Mouse (Mus musculus) cerebellum, postnatal 14 days (tissue): Measurements from ENCODE around the gene Otud7a.
"Not testable (repeated sequence)": the region's sequence is repeated elsewhere in the genome, so short reads cannot be mapped to it uniquely, and the experiment has no call there.

ENCODE experiments used
- DNase-seq, 2 experiments: peaks; one replicate each; pipeline ENCODE4 v3.0.0; 2021; ENCODE audit warnings: mixed read lengths in 2 of 2

Otud7a gene

DNA sequence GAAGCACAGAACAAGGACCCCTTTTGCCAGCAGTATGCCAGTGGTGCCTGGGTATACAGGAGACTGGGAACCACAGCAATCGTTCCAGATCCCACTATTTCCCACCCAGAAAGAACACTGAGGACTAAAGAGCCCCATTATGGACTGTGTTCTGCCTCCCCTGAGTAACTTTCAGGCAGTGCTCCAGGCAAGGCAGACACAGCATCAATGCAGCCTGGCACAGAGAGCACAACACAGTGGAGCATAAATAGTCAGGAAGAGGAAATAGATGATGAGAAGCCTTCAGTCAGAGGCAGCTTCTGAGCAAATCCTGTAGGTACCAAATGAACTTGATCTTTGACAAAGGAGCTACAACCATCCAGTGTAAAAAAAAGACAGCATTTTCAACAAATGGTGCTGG is 115.1 kb downstream of the Otud7a start:
- peak; percentile 17 to 53 for DNase-seq

DNA sequence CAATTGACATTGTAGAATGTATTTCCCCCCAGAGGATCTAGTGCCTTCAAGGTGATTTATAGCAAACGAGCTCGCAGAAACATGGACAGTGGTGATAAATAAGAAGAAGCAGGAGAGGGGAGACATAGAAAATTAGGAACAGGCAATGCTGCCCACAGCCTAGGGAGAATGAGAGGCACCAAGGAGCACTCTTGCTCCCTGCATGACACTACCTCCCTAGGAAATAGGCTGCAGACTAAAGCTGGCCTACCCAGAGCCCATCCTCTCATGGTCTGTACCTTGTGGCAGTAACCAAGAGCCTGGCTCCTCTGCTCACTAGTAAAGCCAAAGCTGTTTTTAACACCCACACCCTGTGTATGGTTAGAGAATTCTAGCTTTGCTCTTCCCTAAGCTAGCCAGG is 138.8 kb downstream of the Otud7a start:
- DNase-seq: no peak

DNA sequence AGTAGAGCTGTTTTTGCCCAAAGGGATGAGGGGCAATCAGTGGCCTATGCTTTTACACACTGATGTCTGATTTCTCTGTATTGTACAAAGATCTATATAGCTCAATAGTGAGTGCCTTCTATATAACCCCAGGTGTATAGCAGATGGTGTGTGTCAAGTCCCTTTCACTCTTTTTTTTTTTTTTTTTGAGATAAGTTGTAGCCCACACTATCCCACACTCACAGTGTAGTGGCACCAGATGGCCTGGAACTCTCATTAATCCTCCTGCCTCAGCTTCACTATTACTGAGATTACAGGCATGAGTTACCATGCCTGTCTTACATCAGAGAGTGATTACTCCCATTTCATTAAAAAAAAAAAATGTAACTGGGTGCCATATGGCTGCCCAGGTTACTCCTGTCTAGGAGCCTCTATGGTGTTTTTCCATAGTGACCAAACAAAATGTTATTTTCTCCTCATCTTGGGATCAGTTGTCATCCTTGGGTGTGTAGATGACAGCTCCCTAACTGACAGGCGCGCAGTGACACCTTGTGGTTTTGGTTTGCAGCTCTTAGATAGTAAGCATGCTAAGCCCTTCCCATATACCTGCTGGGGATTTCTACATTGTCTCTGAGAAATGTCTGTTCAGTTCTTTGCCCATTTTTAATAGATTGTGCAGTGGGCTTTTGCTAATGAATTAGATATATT is 141.8 kb downstream of the Otud7a start:
- peak; percentile 81 to 83 for DNase-seq

DNA sequence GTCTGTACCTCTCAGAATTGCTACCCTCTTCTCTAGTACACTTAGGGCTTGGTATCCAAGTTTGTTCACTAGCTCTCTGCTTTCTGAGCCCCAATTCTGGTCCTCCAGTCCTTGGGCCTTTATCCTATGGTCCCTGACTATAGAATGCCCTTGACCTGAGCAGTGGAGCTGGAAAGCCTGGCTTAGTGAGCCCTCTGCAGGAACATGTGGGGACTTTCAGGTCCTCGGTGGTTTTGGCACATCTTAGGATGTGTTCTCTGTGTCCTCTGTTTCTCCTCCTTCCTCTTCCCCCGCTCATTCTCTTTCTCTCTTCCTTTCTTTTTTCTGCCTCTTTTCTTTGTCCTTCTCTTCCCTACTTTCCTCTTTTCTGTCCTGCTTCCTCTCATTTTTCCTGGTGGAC is 145.8 kb downstream of the Otud7a start:
- peak in 1 of 2 experiments; percentile 26 for DNase-seq

DNA sequence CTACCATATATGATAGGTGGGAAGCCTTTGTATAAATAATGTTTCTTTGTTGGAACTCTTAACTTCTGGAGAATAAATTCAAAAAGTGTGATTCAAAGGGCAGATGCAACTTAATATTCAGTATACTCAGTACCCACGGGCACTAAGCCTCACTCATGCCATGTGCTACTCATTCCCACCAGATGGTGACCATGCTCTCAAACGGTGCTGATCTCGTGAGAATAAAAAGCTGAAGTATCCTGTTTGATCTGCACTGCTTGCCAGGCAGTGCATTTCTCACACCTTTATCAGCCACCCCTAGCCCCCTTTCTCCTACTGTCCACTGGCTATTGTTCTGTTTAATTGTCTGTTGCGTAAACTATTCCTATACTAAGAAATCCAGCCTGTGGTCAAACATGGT is 146.8 kb downstream of the Otud7a start:
- DNase-seq: peak in 1 of 2 experiments; percentile 22

DNA sequence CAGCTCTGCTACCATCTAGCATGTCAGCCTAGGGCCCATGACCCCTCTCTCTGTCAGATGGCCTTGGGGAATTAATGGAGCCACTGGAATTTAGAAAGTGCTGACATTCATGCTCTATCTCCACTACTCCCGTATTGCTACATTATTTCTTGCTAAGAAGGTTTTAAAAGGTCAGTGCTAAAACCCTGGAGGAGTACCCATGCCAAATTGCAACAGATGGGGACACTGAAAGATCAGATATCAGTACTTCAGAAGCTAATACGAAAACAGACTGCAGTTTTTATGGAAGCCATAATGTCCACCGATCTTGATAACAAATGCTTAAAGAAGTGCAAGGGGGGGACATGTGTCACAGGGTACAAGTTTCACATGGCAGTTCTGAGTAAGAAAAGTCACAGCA is 147.5 kb downstream of the Otud7a start:
- DNase-seq: no peak

DNA sequence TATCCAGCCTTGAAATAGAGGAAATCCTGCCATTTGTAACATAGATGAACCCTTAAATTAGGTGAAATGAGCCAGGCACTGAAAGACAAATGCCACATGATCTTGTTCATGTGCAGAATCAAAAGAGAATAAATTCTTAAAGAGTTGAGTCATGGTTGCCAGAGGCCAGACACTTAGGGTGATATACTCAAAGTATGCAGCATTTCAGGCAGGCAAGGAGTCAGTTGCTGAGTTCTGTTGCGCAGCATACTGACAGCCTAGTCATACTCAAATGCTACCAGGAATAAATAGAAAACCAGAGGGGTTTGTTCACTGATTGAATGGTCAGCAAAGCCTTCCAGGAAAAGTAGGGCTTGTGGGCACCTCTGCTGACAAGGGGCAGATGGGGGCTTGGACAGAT is 160.3 kb downstream of the Otud7a start:
- DNase-seq: no peak

DNA sequence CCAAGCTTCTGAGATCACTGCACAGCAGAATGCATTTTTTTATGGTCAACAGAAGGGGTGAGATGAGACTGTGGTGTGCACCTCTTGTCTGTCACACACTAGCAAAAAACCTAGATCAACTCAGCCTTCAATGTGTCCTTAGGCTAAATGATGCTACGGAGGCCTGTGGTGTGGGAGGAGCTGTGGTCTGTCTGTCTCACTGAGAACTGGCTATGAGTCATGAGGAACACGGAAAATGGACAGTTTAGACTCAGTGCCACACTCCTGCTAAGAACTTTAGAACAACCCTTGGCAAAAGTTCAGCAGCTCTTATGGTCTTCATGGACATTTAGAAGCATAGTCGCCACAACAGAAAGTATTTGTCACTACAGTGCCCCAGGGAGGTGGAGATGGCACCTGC is 172.5 kb downstream of the Otud7a start:
- DNase-seq: no peak

DNA sequence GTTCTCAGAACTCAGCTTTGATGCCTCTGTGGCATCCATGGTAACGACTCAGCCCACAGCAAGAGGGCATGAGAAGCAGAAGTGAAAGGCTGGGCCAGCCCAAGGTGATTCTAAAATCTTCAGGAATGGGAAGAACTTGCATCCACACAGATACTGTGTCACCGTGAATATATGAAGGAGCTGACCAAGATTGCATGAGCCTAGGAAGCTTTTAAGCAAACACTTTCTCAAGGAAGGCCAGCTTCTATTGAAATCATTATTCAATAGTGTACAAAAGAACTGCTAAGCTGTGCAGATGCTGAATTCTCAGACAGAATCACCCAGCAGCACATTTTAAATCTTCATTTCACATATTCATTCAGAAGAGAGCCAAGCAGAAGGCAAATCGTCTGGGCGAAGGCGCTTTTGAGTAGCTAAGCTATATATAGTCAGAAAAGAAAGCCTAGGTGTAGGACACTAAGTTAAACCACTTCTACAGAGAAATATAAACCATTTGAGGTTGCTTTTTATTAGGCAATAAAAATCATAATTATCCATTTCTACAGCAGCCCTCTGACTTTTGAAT is 176.3 kb downstream of the Otud7a start:
- DNase-seq: no peak

DNA sequence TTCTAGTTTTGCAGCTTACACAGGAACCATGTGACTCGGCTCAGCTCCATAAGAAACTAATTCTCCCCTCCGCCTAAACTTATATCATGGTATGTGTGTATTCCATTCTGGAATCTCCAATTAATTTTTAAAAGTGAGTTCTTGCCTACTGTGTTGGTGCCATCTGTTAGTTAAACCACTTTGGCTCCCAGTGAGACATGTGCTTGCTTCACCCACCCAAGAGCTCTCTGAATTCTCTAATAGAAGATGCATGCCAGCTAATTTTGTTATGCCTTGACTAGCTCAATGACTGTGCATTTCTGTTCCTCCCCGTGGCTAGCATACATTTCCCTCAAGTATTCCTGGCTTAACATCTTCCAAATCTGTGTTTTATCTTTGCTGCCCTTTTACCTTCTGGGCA is 193.1 kb downstream of the Otud7a start:
- DNase-seq: peak in 1 of 2 experiments; percentile 22

DNA sequence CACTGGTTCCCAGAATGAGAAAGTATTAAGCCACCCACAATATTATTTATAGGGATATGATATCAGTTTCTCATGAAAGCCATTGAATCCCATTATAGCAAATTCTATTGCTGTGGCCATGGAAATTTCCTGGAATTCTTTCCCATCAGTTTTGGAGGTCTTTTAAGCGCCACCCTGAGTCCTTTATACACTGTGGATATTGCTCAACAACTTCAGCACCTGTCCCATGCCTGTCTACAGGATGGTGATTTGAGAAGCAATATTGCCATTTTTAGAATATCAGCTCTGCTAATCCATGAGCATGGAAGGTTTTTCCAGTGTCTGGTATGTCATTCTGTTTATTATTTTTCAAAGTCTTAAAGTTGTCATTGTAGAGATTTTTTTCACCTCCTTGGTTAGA is 199.5 kb downstream of the Otud7a start:
- no peak for DNase-seq

DNA sequence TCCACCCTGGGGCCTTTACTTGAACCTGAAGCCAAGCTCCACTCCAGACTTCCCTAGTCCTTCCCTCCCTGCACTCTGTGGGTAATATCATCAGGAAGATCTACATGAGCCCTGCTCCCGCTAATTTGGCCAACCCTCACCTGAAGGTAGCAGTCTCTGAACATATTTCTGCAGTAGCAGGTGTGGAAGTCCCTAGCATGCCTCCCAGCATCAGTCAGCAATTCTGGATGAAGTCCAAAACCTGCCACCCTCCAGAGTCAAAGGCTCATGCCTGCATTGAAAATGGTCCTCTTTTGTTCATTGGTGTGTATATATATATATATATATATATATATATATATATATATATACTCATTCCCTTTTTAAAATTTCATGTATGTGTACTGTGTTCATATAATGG is 202.6 kb downstream of the Otud7a start:
- peak; percentile 9 to 38 for DNase-seq

DNA sequence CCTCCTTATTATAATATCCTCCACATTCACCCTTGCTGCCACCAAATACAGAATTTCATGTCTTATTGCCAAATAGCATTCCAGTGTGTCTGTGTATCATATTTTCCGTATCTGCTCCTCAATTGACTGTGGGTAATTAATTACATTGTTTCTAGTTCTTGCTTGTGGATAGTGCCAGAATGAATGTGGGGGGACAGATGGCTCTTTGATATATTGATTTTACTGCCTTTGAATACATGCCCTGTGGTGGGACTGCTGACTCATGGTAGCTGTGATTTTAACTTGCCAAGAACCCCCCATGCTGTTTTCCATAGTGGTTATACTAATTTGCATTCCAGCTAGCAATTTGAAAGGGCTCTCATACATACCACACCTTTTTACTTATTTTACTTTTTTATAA is 215.7 kb downstream of the Otud7a start:
- DNase-seq: no peak

DNA sequence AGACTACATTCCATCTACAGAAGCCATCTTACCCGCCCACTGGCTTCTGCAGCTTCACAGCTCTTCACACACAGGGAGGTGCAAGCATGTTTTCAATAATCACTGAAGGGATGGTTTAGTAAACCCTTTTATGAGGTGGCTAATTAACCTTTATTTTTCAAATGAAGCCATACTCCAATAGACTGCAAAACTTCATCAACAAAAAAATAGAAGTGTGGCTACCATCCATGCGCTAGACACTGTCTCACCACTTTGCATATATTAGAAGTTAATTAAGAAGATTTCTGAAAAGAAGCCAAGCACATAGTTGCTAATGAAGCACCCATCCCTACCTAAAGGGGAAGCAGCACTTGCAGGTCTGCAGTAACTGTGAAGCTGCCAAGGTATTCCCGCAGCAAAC is 218.2 kb downstream of the Otud7a start:
- no peak for DNase-seq

DNA sequence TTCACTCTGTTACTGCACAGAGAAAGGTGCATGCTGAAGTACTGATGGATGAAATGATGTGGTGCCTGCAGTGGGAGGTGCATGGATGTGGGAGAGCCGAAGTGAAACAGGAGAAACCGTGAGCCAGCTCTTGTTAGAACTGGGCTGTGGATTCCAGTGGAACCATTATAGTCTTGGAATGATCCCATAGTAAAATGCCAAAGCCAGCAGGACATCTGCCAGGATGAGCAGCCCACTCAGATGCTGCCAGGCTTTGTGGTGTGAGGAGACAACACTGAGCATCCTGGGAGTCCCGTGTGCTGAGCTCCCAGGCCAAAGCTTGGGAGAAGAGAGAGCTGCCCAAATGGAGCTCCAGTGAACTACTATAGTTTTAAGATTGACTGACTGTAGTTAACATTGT is 220.9 kb downstream of the Otud7a start:
- DNase-seq: peak; percentile 48 to 64

DNA sequence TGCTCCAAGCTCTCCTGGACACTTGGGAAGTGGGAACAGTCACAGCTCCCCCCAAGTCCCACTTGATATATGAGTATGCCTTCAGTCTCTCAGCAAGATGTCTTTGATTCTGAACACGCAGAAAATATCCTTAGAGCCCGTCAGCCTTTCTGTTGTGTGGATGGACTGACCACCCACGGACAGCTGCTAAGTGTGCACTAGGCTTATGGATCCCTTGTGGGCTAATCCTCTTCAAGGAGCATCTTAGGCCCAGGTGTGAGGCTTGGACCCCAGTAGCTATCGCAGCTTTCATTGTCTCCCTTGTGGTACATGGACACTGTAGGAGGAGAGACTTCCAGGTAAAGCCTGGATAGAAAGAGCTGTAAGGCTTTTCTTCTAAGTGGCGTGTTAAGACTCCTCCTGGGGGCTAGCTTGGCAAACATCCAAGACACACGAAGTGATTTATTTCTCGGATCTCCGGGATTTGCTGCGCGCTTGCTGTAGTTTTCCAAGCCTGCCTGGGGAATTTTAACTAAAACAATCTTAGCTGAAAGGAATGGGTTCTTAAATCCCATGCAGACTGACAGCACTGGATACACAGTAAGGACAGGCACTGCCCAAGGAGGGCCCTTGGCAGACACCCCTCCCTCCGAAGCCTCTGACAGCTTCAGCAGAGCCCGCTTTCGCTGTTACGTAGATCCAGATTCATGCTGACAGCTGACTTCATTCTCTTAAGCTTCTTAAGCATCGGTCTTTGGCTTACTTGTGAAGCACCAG is 223.6 kb downstream of the Otud7a start:
- DNase-seq: no peak

DNA sequence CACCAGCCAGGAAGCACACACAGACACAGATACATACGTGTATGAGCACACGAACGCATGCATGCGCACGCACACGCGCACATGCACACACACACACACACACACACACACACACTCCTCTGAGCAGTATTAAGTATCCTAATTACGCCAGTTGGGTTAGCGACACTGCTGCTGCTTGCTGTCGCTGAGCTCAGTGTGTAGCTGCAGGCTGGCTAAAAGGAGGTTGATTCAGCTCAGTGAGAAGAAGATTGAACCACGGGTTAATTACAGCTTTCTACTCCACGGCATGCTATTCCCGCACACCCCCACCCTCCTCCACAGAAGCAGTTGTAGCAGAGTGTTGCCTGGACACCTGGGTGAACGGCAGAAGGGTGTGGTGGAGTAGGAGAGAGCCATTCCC is 224.4 kb downstream of the Otud7a start:
- DNase-seq: no peak

DNA sequence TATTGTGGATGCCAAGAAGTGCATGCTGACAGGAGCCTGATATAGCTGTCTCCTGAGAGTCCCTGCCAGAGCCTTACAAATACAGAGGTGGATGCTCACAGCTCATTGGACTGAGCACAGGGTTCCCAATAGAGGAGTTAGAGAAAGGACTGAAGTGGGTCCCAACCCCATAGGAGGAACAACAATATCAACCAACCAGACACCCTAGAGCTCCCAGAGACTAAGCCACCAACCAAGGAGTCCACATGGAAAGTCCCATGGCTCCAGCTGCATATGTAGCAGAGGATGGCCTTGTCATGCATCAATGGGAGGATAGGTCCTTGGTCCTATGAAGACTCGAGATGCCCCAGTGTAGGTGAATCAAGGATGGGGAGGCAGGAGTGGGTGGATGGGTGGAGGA is 226.4 kb downstream of the Otud7a start:
- not testable (repeated sequence) for DNase-seq

DNA sequence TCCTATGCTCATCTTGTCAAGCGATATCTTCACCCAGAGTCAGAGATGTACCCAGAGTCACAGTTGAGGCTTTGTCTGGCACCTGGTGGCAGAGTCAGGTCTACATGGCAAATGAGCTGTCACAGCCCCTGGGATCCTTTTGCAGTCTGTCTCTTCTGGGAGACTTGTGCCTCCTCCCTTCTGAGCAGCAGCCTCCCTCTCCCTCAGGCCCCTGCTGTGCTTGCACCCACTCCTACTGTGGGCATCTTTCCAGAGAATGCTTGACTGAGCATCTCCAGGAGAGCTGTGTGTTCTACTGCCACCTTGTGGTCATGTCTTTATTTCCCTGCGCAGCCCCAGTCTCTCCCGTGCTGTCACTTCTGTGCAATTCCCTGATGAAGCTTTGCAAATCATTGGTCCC is 227.4 kb downstream of the Otud7a start:
- peak; percentile 83 to 86 for DNase-seq

DNA sequence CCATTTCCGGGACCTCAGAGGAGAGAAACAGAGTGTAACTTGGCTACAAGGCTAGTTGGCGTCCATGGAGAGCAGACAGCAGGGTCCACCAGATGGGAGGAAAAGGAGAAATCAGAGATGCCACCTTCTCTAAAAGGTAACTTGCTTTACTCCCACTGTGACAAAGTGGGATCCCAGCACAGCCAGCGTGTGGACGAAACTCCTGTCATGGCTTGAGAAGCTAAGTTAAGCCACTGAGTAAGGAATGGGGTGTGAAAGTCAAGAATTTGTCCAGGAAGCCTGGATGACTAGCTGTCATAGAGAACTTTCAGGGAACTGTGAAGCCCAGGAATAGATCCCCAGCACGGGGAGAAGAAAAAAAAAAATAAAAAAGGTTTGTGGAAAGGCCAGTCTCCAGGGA is 232.1 kb downstream of the Otud7a start:
- DNase-seq: no peak

DNA sequence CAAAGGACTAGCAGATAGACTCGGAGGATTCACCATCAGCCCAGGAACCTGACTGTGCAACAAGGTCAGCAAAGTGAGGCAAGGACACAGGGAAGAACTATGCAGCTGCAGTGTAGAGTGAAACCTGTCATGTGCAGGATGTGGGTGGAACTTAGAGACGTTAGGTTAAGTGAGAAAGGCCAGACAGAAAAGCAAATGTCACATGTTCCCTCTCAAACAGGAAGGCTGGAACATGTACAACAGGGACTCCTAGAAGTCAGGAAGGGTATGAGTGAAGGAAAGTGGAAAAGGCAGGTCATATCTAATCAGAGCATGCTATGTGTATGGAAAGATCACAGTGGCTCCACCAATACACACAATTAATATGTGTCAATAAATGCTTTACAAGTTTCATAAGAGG is 232.6 kb downstream of the Otud7a start:
- no peak for DNase-seq

DNA sequence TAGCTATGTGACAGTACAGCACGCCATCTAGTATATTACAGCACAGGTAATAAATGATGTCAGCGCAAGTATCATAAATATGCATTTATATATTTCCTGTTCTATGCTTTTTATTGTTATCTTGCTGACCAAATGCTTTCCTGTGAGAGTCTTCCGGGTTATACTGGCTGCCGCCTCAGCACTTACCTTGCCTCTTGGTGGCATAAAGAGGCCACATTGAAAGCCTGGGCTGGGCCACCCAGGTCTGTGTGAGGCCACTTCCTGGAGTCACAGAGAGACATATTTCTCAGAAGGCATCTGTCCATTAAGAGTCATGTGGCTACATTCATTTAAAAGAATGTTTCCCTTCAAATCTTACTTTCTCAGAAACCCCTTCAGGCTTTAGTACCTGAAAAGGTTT is 242.5 kb downstream of the Otud7a start:
- DNase-seq: no peak

DNA sequence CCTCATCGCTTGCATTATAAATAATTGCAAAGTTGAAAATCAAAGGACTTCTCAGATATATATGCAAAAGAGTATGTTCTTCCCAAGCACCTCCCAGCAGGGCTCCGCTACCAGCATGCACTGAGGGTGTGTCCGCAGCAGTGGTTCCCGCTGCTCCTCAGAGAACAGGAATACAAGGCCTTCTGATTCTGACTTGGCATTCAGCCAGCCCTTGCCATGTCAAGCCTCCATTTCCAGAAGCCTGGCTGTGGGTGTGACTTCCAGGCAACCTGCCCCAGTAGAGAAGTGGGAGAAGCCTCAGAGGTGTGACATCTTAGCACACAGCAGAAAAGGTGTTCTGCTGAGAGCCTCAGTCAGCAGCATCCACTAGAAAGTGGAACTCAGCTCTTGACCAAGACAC is 253.4 kb downstream of the Otud7a start:
- peak; percentile 44 to 52 for DNase-seq

DNA sequence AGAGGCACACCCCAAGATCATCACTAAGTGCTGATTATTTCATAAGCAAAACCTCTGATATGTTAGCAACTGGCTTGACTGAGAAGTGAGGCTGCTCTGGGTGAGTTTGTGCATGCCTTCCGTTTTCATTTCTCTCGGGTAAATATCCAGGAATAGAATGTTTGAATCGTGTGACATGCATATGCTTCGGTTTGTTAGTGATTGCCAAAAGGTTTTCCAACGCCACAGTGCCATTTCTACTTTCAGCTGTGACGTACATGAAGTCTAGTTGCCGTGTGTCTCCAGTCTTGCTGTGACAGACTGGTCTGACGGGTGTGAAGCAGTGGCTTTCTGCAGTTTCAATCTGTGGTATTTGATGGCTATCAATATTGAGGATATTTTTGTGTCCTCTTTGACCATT is 273.4 kb downstream of the Otud7a start:
- no peak for DNase-seq
